In genomic region chr19:10940801-10941457, GRCm38 (mm10) we compare ENCODE assay signal across 8 mouse cellular contexts. TPM values are rescaled to one million over a fixed set of nuclear protein-coding genes. Genes with fewer than 3 reads are reported as not detected.
DNase-seq lines count a peak whose midpoint lies in the region; ATAC-seq and TF ChIP-seq lines count a peak whose summit lies in the region.

No protein-coding gene starts in this region.

- ATAC-seq in forebrain, postnatal 0 days, result peak; percentile 87
- peak; percentile 52 for ATAC-seq in liver, embryonic 12.5 days

- H3K4me2 ChIP-seq in forebrain, postnatal 0 days (ENCODE audit: low read depth), result peak overlapping the region; percentile 65
- H3K4me2 ChIP-seq in liver, embryonic 12.5 days, result peak overlapping the region; percentile 92

- peaks cover 34% of the 10 kb centered on the region for H3K36me3 ChIP-seq in forebrain, postnatal 0 days (ENCODE audit: insufficient read depth)
- H3K36me3 ChIP-seq in liver, embryonic 12.5 days, result peaks cover 45% of the 10 kb centered on the region
- H3K36me3 ChIP-seq in splenic B cell, adult 2 months (ENCODE audit: control insufficient read depth, insufficient read depth, low read length, poor library complexity, severe bottlenecking), result peaks cover 3% of the 10 kb centered on the region

- 0 out of 2 replicates have a peak, but pooled peaks cover 4% of the 10 kb centered on the region for H3K4me1 ChIP-seq in forebrain, postnatal 0 days (ENCODE audit: insufficient read depth)
- H3K4me1 ChIP-seq in liver, embryonic 12.5 days, result peaks cover 53% of the 10 kb centered on the region

- TF ChIP-seq POLR2A in brain, embryonic 14.5 days (IDR thresholded peaks at IDR 0.05; ENCODE audit: borderline replicate concordance, extremely low read depth, insufficient read depth, insufficient read length, poor library complexity, severe bottlenecking), result no peak

- H3K27me3 ChIP-seq in forebrain, postnatal 0 days (ENCODE audit: insufficient read depth, low read length), result no peaks in the 10 kb centered on the region
- H3K27me3 ChIP-seq in liver, embryonic 12.5 days (replicated peaks), result no peaks in the 10 kb centered on the region
- no peaks in the 10 kb centered on the region for H3K27me3 ChIP-seq in splenic B cell, adult 2 months (ENCODE audit: control insufficient read depth, insufficient read depth, low read length, poor library complexity, severe bottlenecking)

- WGBS in forebrain, postnatal 0 days, result 2% methylated on average over 40 of the region's 40 CpGs
- WGBS in liver, embryonic 12.5 days (ENCODE audit: insufficient replicate concordance), result 8% methylated on average over 40 of the region's 40 CpGs

- peak overlapping the region; percentile 25 for H3K4me3 ChIP-seq in forebrain, postnatal 0 days (ENCODE audit: low read depth, low read length)
- H3K4me3 ChIP-seq in liver, embryonic 12.5 days, result peak overlapping the region; percentile 50

- DNase-seq in layer of hippocampus, postnatal 25 days (ENCODE audit: extremely low spot score in 1 of 2, low spot score in 1 of 2), result peak; percentile 20 to 26
- DNase-seq in layer of hippocampus, postnatal 36 days, result no peak
- DNase-seq in brain, embryonic 14.5 days (ENCODE audit: low read depth), result peak; percentile 79
- DNase-seq in forebrain, postnatal 0 days, result peak; percentile 77
- DNase-seq in splenic B cell, adult 2 months (ENCODE audit: low read depth, low spot score), result peak; percentile 18
- no peak for DNase-seq in gastrocnemius, postnatal 36 days
- no peak for DNase-seq in gastrocnemius, postnatal 25 days

- H3K27ac ChIP-seq in forebrain, postnatal 0 days (ENCODE audit: low read depth, low read length), result peak overlapping the region; percentile 54; the same call in 1 of the 2 replicates
- H3K27ac ChIP-seq in liver, embryonic 12.5 days, result peak overlapping the region; percentile 3; the same call in 1 of the 2 replicates

- H3K9ac ChIP-seq in forebrain, postnatal 0 days, result peak overlapping the region; percentile 63
- H3K9ac ChIP-seq in liver, embryonic 12.5 days, result peak overlapping the region; percentile 67

- TF ChIP-seq CTCF in brain, embryonic 14.5 days (IDR thresholded peaks at IDR 0.05; ENCODE audit: borderline replicate concordance, extremely low read depth, insufficient read depth, insufficient read length), result no peak
- TF ChIP-seq CTCF in forebrain, postnatal 0 days (IDR thresholded peaks at IDR 0.05; ENCODE audit: low read depth), result no peak

- intact Hi-C loops in gastrocnemius, postnatal 36 days (cut with DNase I), result no loop called here

- H3K9me3 ChIP-seq in forebrain, postnatal 0 days (ENCODE audit: low read length), result no peaks in the 10 kb centered on the region
- no peaks in the 10 kb centered on the region for H3K9me3 ChIP-seq in liver, embryonic 12.5 days (replicated peaks)

RNA-seq across cellular contexts. Expression of gene Ptgdr2, which starts 4.0 kb away (rescaled TPM):
- total RNA-seq in layer of hippocampus, postnatal 25 days (2021), result under 1 TPM; 0.22 to 0.26 TPM
- under 1 TPM; 0.20 to 0.28 TPM for total RNA-seq in layer of hippocampus, postnatal 36 days (2021)
- 0.30 and 0.44 TPM in 2 replicates for polyA plus RNA-seq in brain, embryonic 14.5 days (2012; rRNA removed)
- total RNA-seq in forebrain, postnatal 0 days (2014; rRNA removed), result 0.57 and 0.77 TPM in 2 replicates
- 0.05 and 0.10 TPM in 2 replicates for polyA plus RNA-seq in forebrain, postnatal 0 days (2015; fragmentation: Nextera tagmentation; extraction: Ambion mirVana)
- polyA plus RNA-seq in liver, embryonic 12.5 days (2016; fragmentation: Nextera tagmentation; extraction: Ambion mirVana), result 0.05 and 0.06 TPM in 2 replicates
- total RNA-seq in gastrocnemius, postnatal 36 days (2021), result not detected
- not detected for total RNA-seq in gastrocnemius, postnatal 25 days (2021)

RNA-seq across cellular contexts. Expression of gene Ccdc86, which starts 8.1 kb away (rescaled TPM):
- total RNA-seq in layer of hippocampus, postnatal 25 days (2021), result 1 to 10 TPM; 7.8 to 9.4 TPM
- total RNA-seq in layer of hippocampus, postnatal 36 days (2021), result 1 to 10 TPM; 8.3 to 8.8 TPM
- 6.2 and 6.3 TPM in 2 replicates for polyA plus RNA-seq in brain, embryonic 14.5 days (2012; rRNA removed)
- total RNA-seq in forebrain, postnatal 0 days (2014; rRNA removed), result 6.2 and 6.8 TPM in 2 replicates
- 12.7 and 16.6 TPM in 2 replicates for polyA plus RNA-seq in forebrain, postnatal 0 days (2015; fragmentation: Nextera tagmentation; extraction: Ambion mirVana)
- 31.9 and 32.9 TPM in 2 replicates for polyA plus RNA-seq in liver, embryonic 12.5 days (2016; fragmentation: Nextera tagmentation; extraction: Ambion mirVana)
- total RNA-seq in gastrocnemius, postnatal 36 days (2021), result 10 to 100 TPM; 14.7 to 15.2 TPM
- 10 to 100 TPM; 10.5 to 15.5 TPM for total RNA-seq in gastrocnemius, postnatal 25 days (2021)

RNA-seq across cellular contexts. Expression of gene Zp1, which starts 20.5 kb away (rescaled TPM):
- not detected for total RNA-seq in layer of hippocampus, postnatal 25 days (2021)
- total RNA-seq in layer of hippocampus, postnatal 36 days (2021), result not detected
- polyA plus RNA-seq in brain, embryonic 14.5 days (2012; rRNA removed), result 0.13 and 0.16 TPM in 2 replicates
- total RNA-seq in forebrain, postnatal 0 days (2014; rRNA removed), result 0.10 and 0.23 TPM in 2 replicates
- polyA plus RNA-seq in forebrain, postnatal 0 days (2015; fragmentation: Nextera tagmentation; extraction: Ambion mirVana), result 0.59 and 0.68 TPM in 2 replicates
- polyA plus RNA-seq in liver, embryonic 12.5 days (2016; fragmentation: Nextera tagmentation; extraction: Ambion mirVana), result not detected in 2 replicates
- not detected for total RNA-seq in gastrocnemius, postnatal 36 days (2021)
- total RNA-seq in gastrocnemius, postnatal 25 days (2021), result not detected

RNA-seq across cellular contexts. Expression of gene Ms4a10, which starts 33.5 kb away (rescaled TPM):
- total RNA-seq in layer of hippocampus, postnatal 25 days (2021), result not detected
- total RNA-seq in layer of hippocampus, postnatal 36 days (2021), result not detected
- not detected in 2 replicates for polyA plus RNA-seq in brain, embryonic 14.5 days (2012; rRNA removed)
- not detected in 2 replicates for total RNA-seq in forebrain, postnatal 0 days (2014; rRNA removed)
- polyA plus RNA-seq in forebrain, postnatal 0 days (2015; fragmentation: Nextera tagmentation; extraction: Ambion mirVana), result not detected in 2 replicates
- polyA plus RNA-seq in liver, embryonic 12.5 days (2016; fragmentation: Nextera tagmentation; extraction: Ambion mirVana), result not detected in 2 replicates
- not detected for total RNA-seq in gastrocnemius, postnatal 36 days (2021)
- total RNA-seq in gastrocnemius, postnatal 25 days (2021), result not detected

RNA-seq across cellular contexts. Expression of gene Prpf19, which starts 45.9 kb away (rescaled TPM):
- total RNA-seq in layer of hippocampus, postnatal 25 days (2021), result 100 to 1,000 TPM; 189 to 212 TPM
- 100 to 1,000 TPM; 189 to 197 TPM for total RNA-seq in layer of hippocampus, postnatal 36 days (2021)
- polyA plus RNA-seq in brain, embryonic 14.5 days (2012; rRNA removed), result 341 and 452 TPM in 2 replicates
- 243 and 271 TPM in 2 replicates for total RNA-seq in forebrain, postnatal 0 days (2014; rRNA removed)
- 35.6 and 36.9 TPM in 2 replicates for polyA plus RNA-seq in forebrain, postnatal 0 days (2015; fragmentation: Nextera tagmentation; extraction: Ambion mirVana)
- 24.1 and 25.6 TPM in 2 replicates for polyA plus RNA-seq in liver, embryonic 12.5 days (2016; fragmentation: Nextera tagmentation; extraction: Ambion mirVana)
- 100 to 1,000 TPM; 140 to 166 TPM for total RNA-seq in gastrocnemius, postnatal 36 days (2021)
- total RNA-seq in gastrocnemius, postnatal 25 days (2021), result 100 to 1,000 TPM; 149 to 172 TPM

Comparison
In these comparisons a context has a peak if more than half of its experiments do, and no peak if none do; other contexts are left out.
1. DNase-seq: peak in layer of hippocampus, postnatal 25 days (2 of 2), brain, embryonic 14.5 days (single experiment), forebrain, postnatal 0 days (single experiment) and splenic B cell, adult 2 months (single experiment); none in layer of hippocampus, postnatal 36 days (0 of 2), gastrocnemius, postnatal 36 days (0 of 2) and gastrocnemius, postnatal 25 days (single experiment).